Mouse (Mus musculus) mature B cell (primary cell): ENCODE results near the gene Tunar.

Experiments
- in situ Hi-C: fragments of 300-500 bp; cut with MboI; formaldehyde crosslinking; loops from 2 replicates; pipeline ENCODE4 v1.14.3; 2019

Gene Tunar

DNA sequence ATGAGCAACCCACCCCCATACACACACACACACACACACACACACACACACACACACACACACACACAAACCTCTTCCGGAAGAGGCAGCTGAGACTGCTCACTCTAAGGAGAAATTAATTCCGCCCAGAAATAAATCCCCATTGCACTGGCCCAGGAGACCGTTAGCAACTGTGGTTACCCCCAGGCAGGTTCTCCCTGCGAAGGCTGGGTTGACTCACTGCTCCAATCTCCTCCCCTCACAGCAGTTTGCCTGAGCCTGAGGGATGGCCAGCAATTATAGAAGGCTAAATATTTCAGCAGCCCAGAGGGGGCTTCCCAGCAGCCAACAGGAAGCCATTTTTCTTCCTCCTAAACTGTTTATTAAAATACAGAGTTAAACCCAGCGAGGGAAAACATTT is 64.5 kb downstream of the Tunar start:
- in situ Hi-C loops = no loop called here

DNA sequence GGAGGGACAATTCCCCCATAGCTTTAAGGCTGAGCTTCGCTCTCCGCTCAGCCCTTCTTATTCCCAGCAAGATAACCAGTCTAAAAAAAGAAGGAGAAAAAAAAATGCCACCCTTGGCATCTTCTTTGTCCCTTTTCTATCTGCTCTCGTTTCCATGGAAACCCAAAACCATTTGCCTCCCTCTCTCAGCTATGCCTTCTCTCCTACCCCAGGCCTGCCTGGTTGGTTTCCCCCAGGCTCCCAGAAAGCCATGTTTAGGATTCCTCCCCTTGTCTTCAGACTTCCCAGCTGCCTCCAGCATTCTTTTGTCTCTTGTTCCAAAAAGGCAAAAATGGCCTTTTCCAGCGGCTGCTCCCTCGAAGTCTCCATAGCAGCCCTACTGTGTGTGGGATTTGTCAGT is 70.1 kb downstream of the Tunar start:
- in situ Hi-C loops = no loop called here

DNA sequence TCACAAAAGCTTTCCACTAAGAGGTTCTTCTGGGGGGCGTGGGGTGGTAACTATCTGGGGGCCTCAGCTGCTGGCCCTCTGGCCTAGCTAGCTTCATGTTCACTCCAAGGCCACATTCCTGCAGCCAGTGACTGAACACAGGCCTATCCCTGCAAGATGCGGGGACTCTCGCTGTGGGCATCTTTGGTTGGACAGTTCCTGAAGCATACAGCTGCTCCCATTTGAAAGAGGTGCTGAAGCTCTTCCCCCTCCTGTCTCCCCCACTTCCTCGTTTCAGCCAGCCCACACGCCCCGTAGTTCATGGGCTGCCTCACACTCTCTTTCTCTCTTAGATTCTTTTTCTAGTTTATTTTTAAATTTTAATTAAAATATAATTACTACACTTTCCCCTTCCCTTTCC is 72.3 kb downstream of the Tunar start:
- in situ Hi-C loops = no loop called here

DNA sequence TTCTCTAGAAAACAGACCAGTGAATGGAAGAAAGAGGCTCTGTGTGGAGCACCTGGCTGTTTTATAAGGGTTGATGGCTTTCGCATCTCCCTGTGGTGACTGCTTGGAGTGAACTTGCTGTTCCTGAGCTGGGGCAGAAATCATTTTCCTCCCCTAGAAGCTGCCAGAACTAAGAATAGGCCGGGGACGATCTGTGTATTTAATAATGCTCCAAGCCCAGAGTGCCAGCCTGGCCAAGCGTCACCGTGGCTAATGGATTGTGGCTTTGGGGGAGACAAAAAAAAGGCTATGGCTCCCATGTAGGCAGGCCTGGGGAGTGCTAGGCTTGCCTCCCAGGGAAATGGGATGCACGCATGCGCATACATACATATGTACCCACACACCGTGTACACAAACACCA is 80.2 kb downstream of the Tunar start:
- in situ Hi-C loops = no loop called here

DNA sequence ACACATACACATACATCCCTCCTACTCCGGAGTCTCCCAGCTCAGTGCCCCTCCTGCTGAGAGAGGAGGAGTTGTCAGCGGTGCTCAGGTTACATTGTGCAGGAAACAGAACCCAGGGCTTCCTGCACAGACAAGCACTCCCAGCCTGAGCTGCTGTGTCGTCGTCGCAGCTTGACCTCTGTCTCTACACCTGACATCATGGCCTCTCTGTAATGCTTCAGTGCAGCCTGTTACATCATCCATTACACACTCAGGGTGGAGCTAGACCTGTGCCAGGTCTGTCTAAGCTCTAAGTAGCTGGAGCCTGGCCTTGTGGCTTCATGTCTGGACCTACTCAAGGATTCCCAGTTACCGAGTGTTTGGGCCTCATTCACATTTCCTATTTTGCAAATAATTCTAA is 86.8 kb downstream of the Tunar start:
- in situ Hi-C loops = no loop called here

DNA sequence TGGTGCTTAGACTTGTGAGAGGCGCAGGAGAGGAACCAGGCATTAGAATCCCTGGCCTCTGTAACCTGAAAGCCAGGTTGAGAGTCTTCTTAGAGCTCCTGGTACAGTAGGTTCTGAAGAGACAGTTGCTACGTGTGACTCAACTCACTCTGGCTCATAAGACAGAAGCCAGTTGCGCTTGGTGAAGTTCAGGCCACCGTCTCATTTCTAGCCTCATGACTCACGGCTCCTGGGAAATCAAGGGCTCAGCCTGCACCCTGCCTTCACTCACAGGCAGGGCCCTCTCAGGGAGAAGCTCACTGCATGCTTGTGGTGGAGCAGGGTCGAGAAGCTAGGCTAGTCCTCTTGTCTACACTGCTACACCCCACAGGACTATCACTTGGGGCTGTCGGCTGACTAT is 92.9 kb downstream of the Tunar start:
- in situ Hi-C loops = no loop called here

DNA sequence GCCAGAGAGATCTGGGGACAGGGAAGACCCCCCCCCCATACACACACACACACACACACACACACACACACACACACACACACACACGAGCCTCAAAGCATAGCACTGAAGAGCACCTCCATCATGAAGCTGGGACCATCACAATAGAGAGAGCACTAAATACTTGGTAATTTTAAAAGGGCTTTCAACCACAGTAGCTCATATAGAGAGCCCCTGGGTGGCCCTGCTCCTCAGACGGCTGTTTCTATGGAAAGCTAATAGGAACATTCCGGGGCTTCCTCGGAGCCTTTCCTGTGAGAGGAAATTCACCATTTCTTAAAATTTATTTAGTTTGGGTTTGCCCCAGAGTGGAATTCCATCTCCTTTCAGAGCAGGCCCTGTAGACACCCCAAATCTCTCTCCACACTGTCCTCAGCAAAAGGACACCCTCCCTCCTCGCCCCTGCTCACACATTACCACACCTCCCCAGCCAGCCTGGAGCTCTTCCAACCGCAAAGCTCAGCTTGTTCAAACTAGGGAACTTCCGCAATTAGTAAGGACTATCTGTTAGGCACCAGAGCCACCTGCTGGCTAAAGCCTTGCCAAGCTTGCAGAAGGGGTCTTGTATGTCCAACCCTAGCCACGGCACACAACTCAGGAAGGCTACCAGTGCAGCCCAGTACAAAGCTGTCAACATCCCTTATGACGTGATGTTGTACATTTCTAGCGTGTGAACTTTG is 93.5 kb downstream of the Tunar start:
- in situ Hi-C loops = no loop called here

DNA sequence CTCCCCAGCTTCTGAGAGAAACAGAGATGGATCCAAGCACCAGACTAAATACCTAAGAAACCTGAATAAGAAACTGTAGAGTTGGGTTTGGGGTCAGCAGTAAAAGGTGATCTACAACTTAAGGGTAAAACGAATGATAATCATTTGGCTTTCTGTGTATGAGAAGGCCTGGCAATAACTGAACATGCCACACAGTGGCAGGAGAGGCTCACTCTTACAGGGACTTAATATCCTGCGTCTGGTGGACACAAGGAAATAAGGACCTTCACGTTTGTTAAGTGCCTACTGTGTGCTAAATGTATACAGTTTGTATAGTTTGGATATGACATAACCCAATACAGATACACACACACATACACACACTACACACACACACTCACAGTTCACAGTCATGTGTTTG is 98.2 kb downstream of the Tunar start:
- in situ Hi-C loops = no loop called here

DNA sequence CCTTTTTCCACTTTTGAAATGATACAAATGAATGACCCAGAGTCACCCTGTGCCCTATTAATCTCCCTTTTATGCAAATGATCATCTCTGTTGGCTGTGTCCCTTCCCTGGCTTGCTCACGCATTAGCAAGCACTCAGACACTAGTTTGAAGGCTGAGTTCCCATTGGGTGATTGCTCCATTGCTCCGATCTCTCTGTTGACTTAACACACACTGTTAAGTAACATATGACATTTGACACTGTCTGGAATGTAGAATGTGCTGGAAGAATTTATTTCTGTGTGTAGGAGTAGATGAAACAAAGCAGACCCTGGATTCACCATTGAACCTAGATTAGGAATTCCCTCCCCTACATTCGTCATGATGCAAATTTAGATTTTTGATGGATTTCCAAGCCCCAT is 99.1 kb downstream of the Tunar start:
- in situ Hi-C loops = no loop called here
